Mouse (Mus musculus): ENCODE results near the gene Prr15. TPM values are rescaled to one million over a fixed set of nuclear protein-coding genes. Genes with fewer than 3 reads are reported as not detected.

Gene Prr15
- polyA plus RNA-seq, 1 experiment from 2014 or later, result 12.3 TPM

DNA sequence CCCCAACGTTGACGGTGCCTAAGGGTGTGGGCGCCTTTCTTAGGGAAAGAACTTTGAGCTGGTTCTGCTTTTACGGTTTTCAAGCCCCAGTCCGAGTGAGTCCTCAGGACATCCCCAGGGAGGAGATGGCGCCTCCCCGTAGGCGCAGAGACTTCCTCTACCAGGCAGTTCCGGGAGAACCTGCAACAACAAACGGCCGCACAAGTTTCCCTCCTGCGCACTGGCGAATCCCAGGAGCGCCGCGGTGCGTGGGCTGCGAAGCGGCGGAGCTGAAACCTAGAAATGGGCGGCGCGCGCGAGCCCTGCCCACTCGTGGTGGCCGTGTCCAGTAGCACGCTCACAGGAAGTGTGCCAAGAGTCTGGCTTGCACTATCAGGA is 2.0 kb downstream of the Prr15 start:
- 0 out of 2 replicates have a peak, but pooled peaks have one; percentile 12 for ATAC-seq (replicated peaks; ENCODE audit: low FRiP score, low read depth)
- H3K4me2 ChIP-seq (ENCODE audit: low read length), result peak overlapping the region; percentile 97
- peak overlapping the region; percentile 56 for H3K4me3 ChIP-seq (replicated peaks; ENCODE audit: low read depth, low read length)
- H3K36me3 ChIP-seq (ENCODE audit: insufficient read depth, low read length), result no peaks in the 10 kb centered on the region
- 0 out of 2 replicates have a peak, but pooled peaks cover 3% of the 10 kb centered on the region for H3K4me1 ChIP-seq (replicated peaks; ENCODE audit: insufficient read depth, low read length)
- WGBS, result under 1% methylated on average over 28 of the region's 28 CpGs
- H3K27me3 ChIP-seq (ENCODE audit: insufficient read depth, low read length), result no peaks in the 10 kb centered on the region
- DNase-seq (ENCODE audit: low spot score), result peak; percentile 57
- H3K9ac ChIP-seq (ENCODE audit: low read depth, low read length), result peak overlapping the region; percentile 61
- H3K27ac ChIP-seq, result peak overlapping the region; percentile 68
- no peaks in the 10 kb centered on the region for H3K9me3 ChIP-seq (replicated peaks; ENCODE audit: low read length)
- peak; percentile 33; the same call in 1 of the 2 replicates for TF ChIP-seq CTCF (IDR thresholded peaks at IDR 0.05; ENCODE audit: low read depth)

DNA sequence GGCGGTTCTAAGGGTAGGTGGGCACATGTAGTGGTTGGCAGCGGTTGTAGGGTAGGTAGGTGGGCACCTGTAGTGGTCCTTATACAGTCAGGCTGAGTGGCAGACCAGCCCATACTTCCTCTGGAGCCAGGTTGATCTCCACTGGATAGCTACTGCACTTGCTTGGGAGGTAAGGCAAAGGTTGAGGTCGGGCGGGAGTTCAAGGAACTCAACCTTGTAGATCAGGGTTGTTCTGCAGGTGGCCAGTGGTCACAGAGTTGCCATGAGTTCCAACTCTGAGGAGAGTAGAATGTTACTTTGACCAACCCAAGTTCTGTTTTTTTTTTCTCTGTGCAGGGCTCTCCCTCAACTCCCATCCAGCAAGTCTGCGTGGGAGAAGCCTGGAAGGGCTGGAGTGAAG is 3.1 kb downstream of the Prr15 start:
- 86% methylated on average over 5 of the region's 5 CpGs for WGBS
- Histone ChIP-seq H3K9ac (ENCODE audit: low read depth, low read length) (no peak overlapping the region), H3K27ac (no peak overlapping the region), H3K4me1 (replicated peaks; ENCODE audit: insufficient read depth, low read length) (0 out of 2 replicates have a peak, but pooled peaks cover 3% of the 10 kb centered on the region), H3K9me3 (replicated peaks; ENCODE audit: low read length) (no peaks in the 10 kb centered on the region), H3K4me3 (replicated peaks; ENCODE audit: low read depth, low read length) (no peak overlapping the region), H3K4me2 (ENCODE audit: low read length) (no peak overlapping the region; the same call in 1 of the 2 replicates), H3K27me3 (ENCODE audit: insufficient read depth, low read length) (no peaks in the 10 kb centered on the region), H3K36me3 (ENCODE audit: insufficient read depth, low read length) (no peaks in the 10 kb centered on the region)
- no peak for TF ChIP-seq CTCF (IDR thresholded peaks at IDR 0.05; ENCODE audit: low read depth)
- DNase-seq (ENCODE audit: low spot score) (no peak), ATAC-seq (replicated peaks; ENCODE audit: low FRiP score, low read depth) (no peak)

DNA sequence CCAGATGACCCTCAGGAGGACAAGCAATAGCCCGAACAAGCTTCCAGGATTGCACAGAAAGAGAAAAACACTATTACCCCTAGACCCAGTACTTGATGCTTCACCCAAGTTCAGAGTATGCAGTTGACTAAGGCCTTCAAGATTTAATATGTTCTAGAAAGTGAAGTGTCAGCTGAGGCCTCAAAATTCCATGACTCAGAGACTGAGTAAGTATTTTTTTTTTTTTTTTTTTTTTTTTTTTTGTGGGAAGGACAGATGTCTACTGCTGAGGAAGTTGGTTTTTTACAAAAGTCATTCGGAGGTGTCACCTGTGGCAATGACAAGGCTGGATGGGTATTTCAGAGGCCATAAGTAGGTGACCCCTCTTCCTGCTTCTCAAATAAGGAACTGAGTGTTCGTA is 4.0 kb downstream of the Prr15 start:
- no peaks in the 10 kb centered on the region for H3K36me3 ChIP-seq (ENCODE audit: insufficient read depth, low read length)
- WGBS, result 69% methylated on average over 3 of the region's 3 CpGs
- H3K27me3 ChIP-seq (ENCODE audit: insufficient read depth, low read length), result no peaks in the 10 kb centered on the region
- no peak for ATAC-seq (replicated peaks; ENCODE audit: low FRiP score, low read depth)
- no peak for TF ChIP-seq CTCF (IDR thresholded peaks at IDR 0.05; ENCODE audit: low read depth)
- no peak overlapping the region for H3K4me3 ChIP-seq (replicated peaks; ENCODE audit: low read depth, low read length)
- H3K9ac ChIP-seq (ENCODE audit: low read depth, low read length), result no peak overlapping the region
- H3K27ac ChIP-seq, result no peak overlapping the region
- DNase-seq (ENCODE audit: low spot score), result no peak
- H3K9me3 ChIP-seq (replicated peaks; ENCODE audit: low read length), result no peaks in the 10 kb centered on the region
- H3K4me1 ChIP-seq (replicated peaks; ENCODE audit: insufficient read depth, low read length), result 0 out of 2 replicates have a peak, but pooled peaks cover 3% of the 10 kb centered on the region
- H3K4me2 ChIP-seq (ENCODE audit: low read length), result no peak overlapping the region; the same call in 1 of the 2 replicates

DNA sequence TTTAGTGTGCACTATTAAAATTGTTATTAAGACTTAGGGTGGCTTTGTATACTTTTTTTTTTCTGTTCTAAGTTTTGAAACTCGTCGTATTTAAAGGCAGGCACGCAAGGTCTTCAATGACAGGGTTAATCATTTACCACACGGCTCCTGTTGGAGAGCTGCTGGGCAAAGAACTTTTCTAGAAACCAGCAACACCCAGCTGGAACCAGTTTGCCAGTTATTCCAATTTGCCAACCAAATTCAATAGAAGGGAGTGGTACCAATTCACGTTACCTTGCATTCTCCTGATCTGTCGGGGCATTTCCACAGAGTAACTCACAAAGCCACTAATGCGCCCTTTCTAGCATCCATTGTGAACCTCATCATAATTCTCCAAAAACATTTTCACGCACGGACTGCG is 4.5 kb downstream of the Prr15 start:
- Histone ChIP-seq H3K9me3 (replicated peaks; ENCODE audit: low read length) (no peaks in the 10 kb centered on the region), H3K27me3 (ENCODE audit: insufficient read depth, low read length) (no peaks in the 10 kb centered on the region), H3K36me3 (ENCODE audit: insufficient read depth, low read length) (no peaks in the 10 kb centered on the region), H3K4me1 (replicated peaks; ENCODE audit: insufficient read depth, low read length) (0 out of 2 replicates have a peak, but pooled peaks cover 3% of the 10 kb centered on the region), H3K27ac (no peak overlapping the region), H3K4me3 (replicated peaks; ENCODE audit: low read depth, low read length) (no peak overlapping the region), H3K4me2 (ENCODE audit: low read length) (no peak overlapping the region; the same call in 1 of the 2 replicates), H3K9ac (ENCODE audit: low read depth, low read length) (no peak overlapping the region)
- ATAC-seq (replicated peaks; ENCODE audit: low FRiP score, low read depth) (no peak), DNase-seq (ENCODE audit: low spot score) (no peak)
- 72% methylated on average over 10 of the region's 10 CpGs for WGBS
- no peak for TF ChIP-seq CTCF (IDR thresholded peaks at IDR 0.05; ENCODE audit: low read depth)

DNA sequence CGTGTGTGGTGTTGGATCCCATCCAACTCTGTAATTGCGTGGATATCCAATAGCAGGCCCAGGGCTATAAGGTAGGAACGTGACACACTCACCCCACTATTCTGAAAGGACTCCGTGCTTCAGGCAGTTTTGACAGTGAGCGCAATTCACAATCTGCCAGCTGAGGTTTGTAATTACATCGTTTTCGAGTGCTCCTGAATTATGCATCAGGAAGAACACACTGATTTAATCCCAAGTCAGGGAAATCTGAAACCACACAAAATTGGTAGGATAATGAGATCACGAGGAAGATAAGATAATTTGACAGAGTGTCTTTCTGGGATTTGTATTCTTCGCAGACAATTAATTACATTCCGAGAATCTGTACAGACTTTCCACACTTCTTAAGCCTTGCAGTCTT is 6.1 kb downstream of the Prr15 start:
- no peak overlapping the region for H3K27ac ChIP-seq
- 27% methylated on average over 10 of the region's 10 CpGs for WGBS

DNA sequence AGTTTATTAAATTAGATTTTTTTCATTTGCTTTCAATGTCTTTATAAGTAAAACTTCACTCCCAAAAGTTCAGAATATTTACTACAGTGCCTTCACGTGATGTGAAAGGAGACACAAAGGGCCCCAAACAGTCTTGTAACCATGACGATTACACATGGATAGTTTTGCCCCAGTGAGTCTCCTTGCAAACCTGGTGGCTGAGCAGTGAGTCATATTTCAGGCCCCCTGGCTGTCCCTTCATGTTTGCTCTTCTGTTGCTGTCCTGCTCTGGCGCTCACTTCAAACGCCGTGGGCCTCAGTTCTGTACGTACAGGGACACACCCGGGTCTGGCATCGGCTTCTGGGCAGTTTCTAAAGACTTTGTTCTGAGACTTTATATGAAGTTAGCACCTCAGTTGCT is 6.6 kb downstream of the Prr15 start:
- Histone ChIP-seq H3K9ac (ENCODE audit: low read depth, low read length) (0 out of 2 replicates have a peak overlapping the region, but pooled peaks have one; percentile 8), H3K9me3 (replicated peaks; ENCODE audit: low read length) (no peaks in the 10 kb centered on the region), H3K4me2 (ENCODE audit: low read length) (0 out of 2 replicates have a peak overlapping the region, but pooled peaks have one; percentile 11), H3K27me3 (ENCODE audit: insufficient read depth, low read length) (no peaks in the 10 kb centered on the region), H3K36me3 (ENCODE audit: insufficient read depth, low read length) (no peaks in the 10 kb centered on the region), H3K4me3 (replicated peaks; ENCODE audit: low read depth, low read length) (no peak overlapping the region), H3K27ac (no peak overlapping the region), H3K4me1 (replicated peaks; ENCODE audit: insufficient read depth, low read length) (0 out of 2 replicates have a peak, but pooled peaks cover 3% of the 10 kb centered on the region)
- TF ChIP-seq CTCF (IDR thresholded peaks at IDR 0.05; ENCODE audit: low read depth), result no peak; the same call in 1 of the 2 replicates
- ATAC-seq (replicated peaks; ENCODE audit: low FRiP score, low read depth) (no peak), DNase-seq (ENCODE audit: low spot score) (peak; percentile 68)
- WGBS, result 27% methylated on average over 8 of the region's 8 CpGs

More for the DNA sequence above, 6.1 kb downstream of the Prr15 start:
- no peak for DNase-seq (ENCODE audit: low spot score)
- H3K36me3 ChIP-seq (ENCODE audit: insufficient read depth, low read length), result no peaks in the 10 kb centered on the region
- ATAC-seq (replicated peaks; ENCODE audit: low FRiP score, low read depth), result no peak
- no peaks in the 10 kb centered on the region for H3K9me3 ChIP-seq (replicated peaks; ENCODE audit: low read length)
- H3K9ac ChIP-seq (ENCODE audit: low read depth, low read length), result no peak overlapping the region
- H3K27me3 ChIP-seq (ENCODE audit: insufficient read depth, low read length), result no peaks in the 10 kb centered on the region
- TF ChIP-seq CTCF (IDR thresholded peaks at IDR 0.05; ENCODE audit: low read depth), result no peak
- 0 out of 2 replicates have a peak, but pooled peaks cover 3% of the 10 kb centered on the region for H3K4me1 ChIP-seq (replicated peaks; ENCODE audit: insufficient read depth, low read length)
- no peak overlapping the region for H3K4me3 ChIP-seq (replicated peaks; ENCODE audit: low read depth, low read length)
- H3K4me2 ChIP-seq (ENCODE audit: low read length), result no peak overlapping the region
